Mouse (Mus musculus): ENCODE results near the gene Ces2e. TPM values are rescaled to one million over a fixed set of nuclear protein-coding genes. Genes with fewer than 3 reads are reported as not detected.

The Ces2e gene
- not detected in 2 replicates for polyA plus RNA-seq (2012)

DNA sequence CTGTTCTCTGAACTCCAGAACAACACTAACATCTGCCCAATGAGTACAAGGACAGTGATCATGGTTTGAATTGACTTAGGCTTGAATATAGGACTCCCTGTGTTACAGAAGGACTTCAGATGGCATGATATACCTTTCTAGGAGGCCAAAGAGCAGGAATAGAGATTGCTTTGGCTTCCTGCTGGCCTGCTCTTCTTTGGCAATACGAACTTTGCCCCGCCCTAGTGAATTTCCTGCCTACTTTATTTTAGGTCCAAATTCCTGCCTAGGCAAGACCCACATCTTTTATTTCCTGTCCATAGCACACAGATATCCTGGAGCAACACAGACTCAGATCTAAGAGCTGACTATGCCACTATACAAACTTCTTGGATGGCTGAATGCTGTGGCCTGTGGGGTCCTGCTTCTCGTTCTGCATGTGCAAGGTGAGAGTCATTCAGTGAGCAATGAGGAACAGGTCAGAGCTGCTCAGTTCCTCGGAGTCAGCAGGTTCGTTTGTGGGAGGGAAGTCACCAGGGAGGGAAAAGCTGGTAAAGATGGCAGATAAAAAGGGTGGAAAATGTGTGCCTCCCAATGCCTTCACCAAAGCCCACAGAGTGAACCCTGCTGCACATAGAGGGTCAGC lies at the start of gene Ces2e:
Gene Ces2e, plus strand, starts transcription at position 289 of the 625 bp plus-strand sequence.
- TF ChIP-seq GATA1 (IDR thresholded peaks at IDR 0.05; ENCODE audit: low read length) = no peak

DNA sequence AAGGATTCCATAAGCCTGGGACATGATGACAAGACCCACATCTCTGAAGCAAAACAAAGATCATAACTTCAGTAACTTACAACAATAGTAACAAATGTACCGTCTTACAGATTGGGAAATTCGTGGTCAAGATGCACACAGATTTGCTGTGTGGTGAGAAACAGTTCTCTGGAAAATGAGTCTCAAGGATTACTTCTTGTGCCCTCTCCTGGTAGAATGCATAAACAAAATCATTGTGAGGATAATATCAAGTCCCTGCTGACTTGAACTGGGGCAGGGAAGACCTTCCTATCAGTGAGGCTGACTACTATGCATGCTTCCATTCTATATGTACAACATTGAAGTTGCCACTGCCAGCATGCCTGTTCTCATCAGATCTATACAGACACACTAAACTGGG lies 24.3 kb upstream of the Ces2e start:
- no peak for TF ChIP-seq GATA1 (IDR thresholded peaks at IDR 0.05; ENCODE audit: low read length)

GRCm38 (mm10) chr8:104907111-104907510 lies 18.9 kb upstream of the Ces2e start:
- no peak for TF ChIP-seq GATA1 (IDR thresholded peaks at IDR 0.05; ENCODE audit: low read length)

- no peak for TF ChIP-seq GATA1 (IDR thresholded peaks at IDR 0.05; ENCODE audit: low read length)
These were observed 1.2 kb downstream of the Ces2e start for GRCm38 (mm10) chr8:104927301-104927700.

- no peak for TF ChIP-seq GATA1 (IDR thresholded peaks at IDR 0.05; ENCODE audit: low read length)
These were observed 18.6 kb downstream of the Ces2e start for GRCm38 (mm10) chr8:104944665-104945064.

GRCm38 (mm10) chr8:104947056-104947455 lies 21.0 kb downstream of the Ces2e start, which contains the start of gene Ces2f:
Gene Ces2f, plus strand, starts transcription at chr8:104947356.
- TF ChIP-seq GATA1 (IDR thresholded peaks at IDR 0.05; ENCODE audit: low read length) = no peak

DNA sequence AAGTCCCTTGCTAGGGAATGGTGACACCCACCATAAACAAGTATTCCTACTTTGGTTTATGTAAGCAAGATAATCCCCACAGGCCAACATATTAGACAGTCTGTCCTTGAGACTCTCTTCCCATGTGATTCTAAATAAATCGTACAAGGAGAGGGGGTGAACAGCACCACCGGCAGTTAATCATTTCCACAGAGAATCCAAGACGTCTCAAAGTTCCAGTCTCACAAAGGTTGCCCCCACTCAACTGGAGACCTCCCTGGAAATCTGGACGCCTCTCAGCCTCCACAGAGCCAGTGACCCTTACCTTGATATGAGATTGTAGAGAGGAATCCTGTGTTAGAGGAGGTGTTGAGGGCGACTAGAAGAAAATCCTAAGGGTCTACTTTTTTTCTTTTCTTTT lies 23.0 kb downstream of the Ces2e start:
- no peak for TF ChIP-seq GATA1 (IDR thresholded peaks at IDR 0.05; ENCODE audit: low read length)

- no peak for TF ChIP-seq GATA1 (IDR thresholded peaks at IDR 0.05; ENCODE audit: low read length)
These were observed 35.5 kb downstream of the Ces2e start, which contains the start of gene Ces2g for GRCm38 (mm10) chr8:104961537-104961961. Gene Ces2g, plus strand, starts transcription at chr8:104961718.

DNA sequence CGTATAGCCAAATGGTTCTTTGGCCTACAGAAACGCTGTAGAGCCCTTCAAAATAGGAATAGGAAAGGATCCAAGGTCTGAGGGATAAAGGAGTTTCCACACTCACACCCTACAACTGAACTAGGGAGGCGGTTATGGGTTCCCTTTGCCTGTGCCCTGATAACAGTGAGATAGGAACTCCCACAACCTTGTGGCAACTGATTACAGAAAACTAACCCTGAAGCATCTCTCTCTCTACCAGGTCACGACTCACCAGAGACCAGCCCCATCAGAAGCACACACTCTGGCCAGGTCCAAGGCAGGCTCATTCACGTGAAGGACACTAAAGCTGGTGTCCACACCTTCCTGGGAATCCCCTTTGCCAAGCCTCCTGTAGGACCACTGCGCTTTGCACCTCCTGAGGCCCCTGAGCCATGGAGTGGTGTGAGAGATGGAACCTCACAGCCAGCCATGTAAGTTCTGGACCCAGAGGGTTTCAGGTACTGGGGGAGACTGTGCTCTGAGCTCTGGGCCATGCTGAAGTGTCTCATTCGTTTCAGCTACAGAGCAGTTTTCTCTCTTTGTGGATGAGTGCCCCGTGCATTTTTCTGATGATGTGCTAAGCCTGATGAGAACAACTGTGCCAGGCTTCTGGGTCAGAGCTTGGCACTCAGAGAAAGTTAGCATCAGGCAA lies 36.3 kb downstream of the Ces2e start:
- TF ChIP-seq GATA1 (IDR thresholded peaks at IDR 0.05; ENCODE audit: low read length) = peak; percentile 81

DNA sequence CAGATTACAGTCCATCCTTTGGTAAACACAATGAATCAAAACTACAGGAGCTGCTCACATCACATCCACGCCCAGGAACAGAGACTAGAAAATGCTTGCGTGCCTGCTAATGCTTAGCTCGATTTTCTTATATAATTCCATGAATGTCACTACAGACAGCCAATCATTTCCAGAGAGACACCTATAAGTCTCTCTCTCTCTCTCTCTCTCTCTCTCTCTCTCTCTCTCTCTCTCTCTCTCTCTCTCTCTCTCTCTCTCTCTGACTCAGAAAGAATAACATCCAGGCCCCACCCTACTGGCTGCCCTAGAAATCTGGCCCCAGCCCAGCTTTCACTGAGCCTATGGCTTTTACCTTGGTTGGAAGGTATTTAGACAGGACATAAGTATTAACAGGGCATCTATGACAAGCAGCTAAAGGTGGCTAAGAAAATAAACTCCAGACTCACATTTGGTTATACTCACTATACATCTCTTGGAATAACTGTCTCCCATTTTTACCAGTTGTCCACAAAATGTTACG lies 37.4 kb downstream of the Ces2e start:
- no peak for TF ChIP-seq GATA1 (IDR thresholded peaks at IDR 0.05; ENCODE audit: low read length)

GRCm38 (mm10) chr8:104984126-104984525 lies 58.1 kb downstream of the Ces2e start:
- no peak for TF ChIP-seq GATA1 (IDR thresholded peaks at IDR 0.05; ENCODE audit: low read length)

Other genes with a start within 250 kb of the Ces2e start
- gene Ces2a, start 192.3 kb upstream of the Ces2e start, polyA plus RNA-seq (2012) = not detected in 2 replicates
- gene Ces2b, start 94.7 kb upstream of the Ces2e start, polyA plus RNA-seq (2012) = not detected in 2 replicates
- gene Ces2c, start 79.2 kb upstream of the Ces2e start, polyA plus RNA-seq (2012) = not detected in 2 replicates
- gene Ces2f, start 21.1 kb downstream of the Ces2e start, polyA plus RNA-seq (2012) = not detected in 2 replicates
- gene Ces2g, start 35.5 kb downstream of the Ces2e start, polyA plus RNA-seq (2012) = 3.7 and 6.9 TPM in 2 replicates
- not detected in 2 replicates for gene Ces2h, start 74.6 kb downstream of the Ces2e start, polyA plus RNA-seq (2012)
- not detected in 2 replicates for gene Ces3a, start 122.3 kb downstream of the Ces2e start, polyA plus RNA-seq (2012)
- gene Ces3b, start 157.5 kb downstream of the Ces2e start, polyA plus RNA-seq (2012) = not detected in 2 replicates
- gene Ces4a, start 205.5 kb downstream of the Ces2e start, polyA plus RNA-seq (2012) = not detected in 2 replicates
- gene Cbfb, start 244.4 kb downstream of the Ces2e start, polyA plus RNA-seq (2012) = 23.6 and 33.1 TPM in 2 replicates

Measured in G1E-ER4 (cell line).